Mouse (Mus musculus) mouse embryonic stem cell (cell line): ENCODE results near the gene Itsn2.

ENCODE experiments used
- in situ Hi-C, 2 experiments: fragments of 300-500 bp; cut with MboI; formaldehyde crosslinking; loops; 1 replicate in 1 of 2; 3 replicates in 1 of 2; pipeline ENCODE4 v1.14.3; 2019 to 2020; ENCODE audit warnings: low sequenced_read_pairs in 2 of 2, low pct_unique_long_range_greater_than_20kb in 1 of 2, mixed read lengths in 1 of 2; ENCODE audit not compliant: unreplicated experiment in 1 of 2

Itsn2 gene

DNA sequence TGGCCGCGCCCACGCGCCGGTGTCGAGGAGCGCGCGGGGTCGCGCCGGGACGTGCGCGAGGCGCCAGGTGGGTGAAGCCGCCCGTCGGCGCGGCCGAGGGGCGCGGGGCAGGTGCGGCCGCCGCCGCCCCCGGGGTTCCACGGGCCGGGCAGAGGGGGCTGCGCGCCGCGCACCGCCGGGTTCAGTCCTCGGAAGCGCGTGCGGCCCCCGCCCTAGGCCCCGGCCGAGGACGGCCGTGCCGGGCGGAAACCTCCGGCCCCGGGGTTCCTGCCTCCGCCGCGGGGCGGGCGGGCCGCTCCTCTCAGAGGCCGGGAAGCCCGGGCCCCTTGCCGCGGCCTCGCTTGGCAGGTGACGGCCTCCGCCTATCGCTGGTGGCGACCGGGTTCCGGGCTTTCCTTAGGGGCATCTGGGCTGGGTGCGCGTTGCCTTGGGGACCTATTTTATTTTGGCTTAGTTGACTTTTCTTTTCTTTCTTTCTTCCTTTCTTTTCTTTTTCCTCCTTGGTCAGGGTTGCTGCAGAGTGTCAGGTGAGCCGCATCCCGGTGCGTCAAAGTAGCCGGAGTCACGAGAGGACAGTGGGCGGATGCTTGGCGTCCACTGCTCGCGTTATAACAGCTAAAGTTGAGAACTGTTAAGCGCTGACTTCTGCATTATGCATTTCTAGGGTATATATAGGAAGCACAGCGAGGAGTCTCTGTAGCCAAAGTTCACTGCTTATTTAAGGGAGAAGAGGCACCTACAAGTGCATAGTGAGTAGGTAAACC, 910 bp downstream of the Itsn2 start:
- in situ Hi-C loops, result no loop called here

DNA sequence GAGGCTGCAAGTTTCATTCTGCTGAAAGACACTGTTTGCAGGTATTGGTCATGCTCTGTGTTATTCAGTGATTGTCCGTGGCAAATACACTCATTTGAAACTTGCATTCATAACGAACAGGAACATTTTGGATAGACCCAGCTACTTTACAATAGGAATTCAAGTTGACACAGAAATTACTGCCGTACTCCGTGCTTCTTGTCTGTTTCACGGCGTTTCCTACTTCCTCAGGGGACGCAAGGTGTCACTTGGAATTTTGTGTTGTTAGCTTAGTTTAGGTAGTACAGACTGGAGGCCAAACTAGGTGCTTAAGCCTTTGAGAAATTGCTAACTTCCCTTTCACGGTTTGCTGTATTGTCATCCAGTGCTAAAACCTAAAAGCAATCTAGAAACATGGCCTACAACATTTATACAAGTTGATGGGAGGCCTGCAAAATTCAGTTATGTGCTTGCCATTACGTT, 1.5 kb downstream of the Itsn2 start:
- in situ Hi-C loops, result no loop called here

DNA sequence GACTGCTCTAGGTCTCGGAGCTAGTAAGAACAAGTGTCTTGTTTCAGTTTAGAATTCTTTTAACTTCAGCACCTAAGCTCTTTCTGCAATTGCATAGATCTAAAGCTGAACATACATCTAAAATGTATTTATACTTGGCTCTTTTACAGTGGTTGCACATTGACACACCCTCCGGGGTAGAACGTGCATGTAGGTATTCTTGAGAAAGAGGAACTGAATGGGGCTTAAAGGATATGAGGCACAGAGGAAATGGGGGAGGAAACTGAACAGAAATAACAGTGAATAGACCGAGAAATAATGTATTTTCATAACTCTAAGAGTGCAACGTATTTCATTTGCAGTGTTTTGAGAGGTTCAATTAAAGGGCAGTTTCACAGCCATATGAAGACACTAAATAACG, 2.6 kb downstream of the Itsn2 start:
- in situ Hi-C loops, result no loop called here

DNA sequence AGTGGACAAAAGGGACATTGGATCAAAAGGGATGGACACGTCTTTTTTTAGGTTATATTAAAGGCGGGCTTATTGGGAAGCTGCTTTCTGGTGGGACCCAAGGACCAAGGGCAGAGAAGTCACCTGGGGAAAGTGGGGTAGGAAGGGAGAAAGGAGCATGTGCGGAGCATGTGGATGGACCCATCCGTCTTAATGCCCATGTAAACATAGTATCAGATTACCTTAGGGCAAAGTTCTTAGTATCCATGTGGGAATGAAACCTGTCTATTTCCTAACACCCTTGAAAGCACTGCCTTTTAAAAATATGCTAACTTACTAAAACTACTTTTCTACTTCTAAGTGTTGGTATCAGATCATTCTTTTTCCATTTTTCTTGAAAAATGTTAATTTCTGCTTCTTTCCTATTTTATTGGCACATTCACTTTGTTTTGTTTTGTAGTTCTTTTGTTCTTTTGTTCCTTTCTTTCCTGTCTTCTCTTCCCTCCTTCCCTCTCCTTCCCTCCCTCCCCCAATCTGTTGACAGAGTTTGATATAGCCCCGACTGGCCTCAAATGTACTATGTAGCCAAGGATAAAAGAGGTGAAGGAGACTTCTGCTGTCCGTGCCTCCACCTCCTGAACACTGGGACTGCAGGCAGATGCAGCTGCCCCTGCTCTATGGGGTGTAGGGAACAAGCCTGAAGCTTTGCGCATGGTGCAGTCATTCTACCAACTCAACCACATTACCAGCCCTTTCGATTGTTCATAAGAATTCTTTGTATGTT, 6.4 kb downstream of the Itsn2 start:
- in situ Hi-C loops, result no loop called here

DNA sequence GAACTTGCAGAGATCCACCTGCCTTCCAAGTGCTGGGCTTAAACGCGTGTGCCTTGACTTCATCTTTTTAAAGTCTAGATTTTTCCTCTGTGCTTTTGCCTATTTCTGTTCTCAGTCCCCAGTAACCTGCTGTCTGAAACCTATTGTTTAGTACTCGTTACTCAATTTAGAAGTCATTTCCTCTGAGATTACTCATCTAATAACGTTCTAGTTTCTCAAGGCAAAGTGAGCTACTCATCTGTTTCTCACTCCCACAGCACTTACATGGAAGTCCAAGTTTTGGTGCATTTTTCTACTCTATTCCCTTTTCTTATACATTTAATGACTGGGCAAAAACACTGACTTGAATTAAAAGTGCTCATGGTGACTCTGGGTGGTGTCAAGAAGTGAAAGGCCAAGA, 7.3 kb downstream of the Itsn2 start:
- in situ Hi-C loops, result no loop called here

DNA sequence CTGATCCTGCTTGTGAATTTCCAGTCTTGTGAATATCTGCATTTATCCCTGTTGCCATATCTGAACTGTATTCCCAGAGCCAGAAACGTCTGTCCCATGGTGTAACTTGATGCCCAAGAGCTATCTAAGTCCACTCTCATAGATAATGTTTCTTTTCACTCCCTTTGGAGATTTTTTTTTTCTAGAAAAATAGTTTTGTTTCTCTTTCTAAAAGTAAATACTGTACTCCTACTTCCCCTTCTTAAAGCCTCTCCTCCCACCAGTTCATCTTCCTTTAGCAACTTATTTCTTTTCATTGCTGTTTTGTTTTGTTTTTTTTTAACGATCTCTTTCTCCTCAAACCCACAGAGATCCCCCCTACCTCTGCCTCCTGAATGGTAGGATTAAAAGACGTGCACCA, 14.2 kb downstream of the Itsn2 start:
- in situ Hi-C loops, result no loop called here

GRCm38 (mm10) chr12:4614722-4615121, 22.3 kb downstream of the Itsn2 start:
- in situ Hi-C loops, result no loop called here

- in situ Hi-C loops, result no loop called here
These were observed 31.8 kb downstream of the Itsn2 start for GRCm38 (mm10) chr12:4624201-4624600.

DNA sequence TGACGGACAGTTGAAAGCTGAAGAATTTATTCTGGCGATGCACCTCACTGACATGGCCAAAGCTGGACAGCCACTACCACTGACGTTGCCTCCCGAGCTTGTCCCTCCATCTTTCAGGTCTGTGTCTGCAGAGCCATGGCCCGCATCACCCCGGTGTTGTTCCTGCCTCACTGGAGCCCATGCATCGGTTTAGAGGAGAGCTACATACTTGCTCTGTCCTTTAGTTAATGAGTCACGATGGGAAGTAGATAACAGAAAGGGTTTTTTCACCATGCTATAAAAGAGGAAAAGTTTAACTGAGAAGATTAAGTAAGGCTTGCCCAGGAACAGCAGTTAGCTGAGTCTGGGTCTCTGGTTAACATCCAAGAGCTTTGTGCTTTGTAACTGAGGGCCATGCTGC, 40.5 kb downstream of the Itsn2 start:
- in situ Hi-C loops, result no loop called here

DNA sequence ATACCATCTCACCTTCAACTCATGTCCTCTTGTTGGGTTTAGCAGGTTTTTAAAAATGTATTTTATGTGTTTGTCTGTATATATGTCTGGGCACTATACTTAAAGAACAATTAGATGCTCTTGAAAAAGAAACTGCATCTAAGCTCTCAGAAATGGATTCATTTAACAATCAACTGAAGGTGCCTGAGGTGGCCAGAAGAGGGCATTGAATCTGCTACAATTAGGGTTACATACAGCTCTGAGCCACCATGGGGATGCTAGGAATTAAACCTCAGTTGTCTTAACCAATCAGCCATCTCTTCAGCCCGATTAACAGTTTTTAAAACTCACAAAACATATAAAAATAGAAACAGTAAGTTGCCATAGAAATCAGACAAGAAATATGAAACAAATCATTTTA, 46.0 kb downstream of the Itsn2 start:
- in situ Hi-C loops, result no loop called here

DNA sequence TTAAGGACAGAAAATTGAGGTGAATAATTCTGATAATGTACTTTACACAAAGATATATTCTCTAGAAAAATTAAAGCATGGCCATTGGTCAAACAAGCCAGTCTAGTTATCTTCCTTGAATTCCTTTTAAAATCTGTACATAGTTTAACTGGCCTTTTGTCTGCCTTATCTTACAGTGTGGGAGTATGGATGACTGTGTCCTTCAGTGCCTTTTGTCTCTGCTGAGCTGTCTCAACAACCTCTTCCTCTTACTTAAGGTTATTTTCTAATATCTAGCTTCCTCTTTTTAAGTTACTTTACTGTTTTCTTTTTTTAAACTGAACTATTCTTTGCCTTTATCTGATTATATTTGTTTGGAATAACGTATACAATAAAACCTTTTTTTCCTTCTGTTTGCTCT, 48.3 kb downstream of the Itsn2 start:
- in situ Hi-C loops, result no loop called here

DNA sequence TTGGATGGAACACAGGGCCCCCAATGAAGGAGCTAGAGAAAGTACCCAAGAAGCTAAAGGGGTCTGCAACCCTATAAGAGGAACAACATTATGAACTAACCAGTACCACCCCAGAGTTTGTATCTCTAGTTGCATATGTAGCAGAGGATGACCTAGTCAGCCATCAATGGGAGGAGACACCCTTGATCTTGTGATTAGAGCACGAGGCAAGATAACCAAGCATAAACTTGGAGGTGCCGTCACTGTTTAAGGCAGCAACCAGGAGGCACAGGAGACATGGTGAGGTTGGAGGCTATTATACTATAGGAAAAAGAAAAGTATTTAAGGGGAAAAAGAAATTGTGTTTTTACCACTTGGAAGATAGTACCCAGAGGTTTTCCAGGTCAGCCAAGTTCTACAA, 64.4 kb downstream of the Itsn2 start:
- in situ Hi-C loops, result no loop called here

GRCm38 (mm10) chr12:4664929-4665674, 72.7 kb downstream of the Itsn2 start:
- in situ Hi-C loops, result no loop called here

DNA sequence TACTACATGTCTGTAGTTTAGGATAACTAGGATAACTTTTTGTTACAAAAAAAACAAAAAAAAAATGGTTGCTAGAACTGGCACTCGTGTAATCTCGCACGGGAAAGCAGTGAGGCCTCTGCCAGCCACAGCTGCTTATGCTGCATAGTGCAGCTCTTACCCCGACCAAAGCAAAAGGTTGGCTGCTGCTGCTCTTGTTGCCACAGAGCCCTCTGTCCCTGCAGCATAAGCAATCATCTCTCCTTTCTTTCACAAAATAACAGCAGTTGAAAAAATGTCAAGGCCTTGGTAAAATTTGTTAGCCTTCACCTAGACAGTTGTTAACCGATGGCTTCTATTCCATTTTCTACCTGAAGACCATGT, 73.2 kb downstream of the Itsn2 start:
- in situ Hi-C loops, result no loop called here

- in situ Hi-C loops, result no loop called here
These were observed 83.9 kb downstream of the Itsn2 start for GRCm38 (mm10) chr12:4676336-4676735.

GRCm38 (mm10) chr12:4679971-4680370, 87.5 kb downstream of the Itsn2 start:
- in situ Hi-C loops, result no loop called here

- in situ Hi-C loops, result no loop called here
These were observed 93.0 kb downstream of the Itsn2 start for GRCm38 (mm10) chr12:4685441-4685840.

- in situ Hi-C loops, result no loop called here
These were observed 95.9 kb downstream of the Itsn2 start for GRCm38 (mm10) chr12:4688386-4688785.

- in situ Hi-C loops, result no loop called here
These were observed 96.9 kb downstream of the Itsn2 start for GRCm38 (mm10) chr12:4689341-4689740.
